Mouse (Mus musculus) skeletal muscle tissue, adult 2 months (tissue): ENCODE data around the gene Zfp980.
"Not testable (repeated sequence)": the region's sequence is repeated elsewhere in the genome, so short reads cannot be mapped to it uniquely, and the experiment has no call there.

Experiments used
- DNase-seq: peaks from one replicate; pipeline ENCODE4 v3.0.0-alpha.2; 2012; ENCODE audit warnings: low read depth, low spot score

Gene Zfp980

DNA sequence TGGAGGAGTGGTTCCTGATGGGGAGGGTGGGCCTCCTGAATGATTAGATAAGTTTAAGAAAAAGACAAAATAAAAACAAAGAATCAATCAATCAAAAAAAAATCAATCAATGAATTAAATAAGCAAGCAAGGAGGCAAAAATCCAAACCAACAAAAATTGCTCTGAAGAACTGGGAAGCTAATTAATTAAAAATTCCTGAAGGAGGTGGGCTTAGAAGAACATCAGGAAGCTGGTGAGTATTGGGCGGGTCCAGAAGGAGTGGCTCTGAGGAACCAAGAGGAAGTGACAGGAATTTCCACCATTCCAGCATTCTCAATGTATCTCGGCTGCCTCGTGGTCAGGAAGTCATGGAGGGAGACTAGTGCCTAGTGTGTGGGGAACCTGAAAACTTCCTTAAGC, at the start of gene Zfp980:
Gene Zfp980, plus strand, starts transcription at position 301 of the 400 bp plus-strand sequence.
- DNase-seq, result not testable (repeated sequence)

DNA sequence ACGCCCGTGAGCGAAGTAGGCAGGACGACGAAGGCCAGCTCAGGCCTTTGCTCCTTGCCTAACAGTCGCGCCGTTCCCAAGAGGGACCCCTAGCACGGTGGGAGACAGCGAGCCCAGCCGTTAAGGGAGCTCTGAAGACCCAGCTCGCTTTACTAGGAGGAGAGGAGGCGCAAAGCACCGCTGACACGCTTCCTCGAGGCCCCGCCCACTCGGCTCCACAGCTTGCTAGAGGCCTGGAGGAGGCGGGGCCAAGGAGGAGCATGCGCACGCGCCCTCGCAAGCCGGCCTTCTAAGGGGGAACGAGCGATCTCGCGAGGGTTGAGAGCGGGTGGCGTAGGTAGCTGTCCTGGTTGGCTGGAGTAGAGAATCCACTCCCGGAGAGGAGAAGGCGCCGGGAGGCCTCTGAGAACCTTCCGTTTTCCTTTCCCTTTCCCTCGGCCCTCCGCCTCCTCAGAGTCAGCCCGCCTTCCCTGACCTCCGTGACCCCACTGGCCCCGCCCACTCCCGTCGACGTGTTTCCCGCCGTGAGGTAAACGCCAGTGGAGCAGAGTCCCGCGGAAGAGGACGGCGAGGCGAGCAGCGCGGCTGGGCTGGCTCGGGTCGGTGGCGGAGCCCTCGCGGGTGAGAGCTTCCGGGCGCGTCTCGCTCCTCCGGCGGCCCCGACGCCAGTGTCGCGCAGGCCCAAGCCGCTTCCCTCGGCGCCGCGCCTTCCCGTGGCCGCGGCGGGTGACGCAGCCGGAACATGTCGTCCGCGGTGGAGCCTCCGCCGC, 29.9 kb upstream of the Zfp980 start:
- not testable (repeated sequence) for DNase-seq

DNA sequence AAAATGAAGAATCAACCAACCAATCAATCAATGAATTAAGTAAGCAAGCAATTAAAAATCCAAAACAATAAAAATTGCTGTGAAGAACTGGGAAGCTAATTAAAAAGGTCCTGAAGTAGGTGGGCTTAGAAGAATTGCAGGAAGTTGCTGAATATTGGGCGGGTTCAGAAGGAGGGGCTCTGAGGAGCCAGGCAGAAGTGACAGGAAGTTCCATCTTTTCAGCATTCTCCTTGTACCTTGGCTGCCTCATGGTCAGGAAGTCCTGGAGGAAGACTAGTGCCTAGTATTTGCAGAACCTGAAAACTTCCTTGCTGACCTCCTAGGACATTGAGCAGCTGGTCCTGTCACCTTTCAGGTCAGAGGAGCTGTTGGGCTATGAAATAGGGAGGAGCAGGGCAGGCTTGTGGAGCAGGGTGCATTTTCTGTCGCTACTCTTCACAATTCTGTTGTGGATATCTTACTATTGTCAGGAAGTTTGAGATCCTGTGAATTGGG, 3.8 kb downstream of the Zfp980 start:
- peak; percentile 0 for DNase-seq

DNA sequence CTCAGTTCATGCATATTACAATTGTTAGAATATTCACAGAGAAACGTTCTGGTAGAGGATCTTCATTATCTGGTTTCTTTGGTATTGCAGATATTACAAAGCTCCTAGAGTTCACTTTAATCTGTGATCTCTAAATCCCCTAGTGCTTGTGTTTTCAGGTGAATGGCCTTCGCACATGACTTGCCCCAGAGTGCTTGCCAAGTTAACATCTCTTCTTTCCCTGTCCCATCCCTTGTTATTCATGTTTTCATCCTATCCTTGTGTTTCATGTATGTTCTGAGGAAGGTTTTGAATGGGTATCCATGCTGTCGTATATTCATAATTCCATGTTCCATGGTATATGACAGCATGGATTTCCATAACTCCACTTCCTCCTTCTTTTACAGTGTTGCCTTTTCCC, 9.7 kb downstream of the Zfp980 start:
- peak; percentile 0 for DNase-seq

DNA sequence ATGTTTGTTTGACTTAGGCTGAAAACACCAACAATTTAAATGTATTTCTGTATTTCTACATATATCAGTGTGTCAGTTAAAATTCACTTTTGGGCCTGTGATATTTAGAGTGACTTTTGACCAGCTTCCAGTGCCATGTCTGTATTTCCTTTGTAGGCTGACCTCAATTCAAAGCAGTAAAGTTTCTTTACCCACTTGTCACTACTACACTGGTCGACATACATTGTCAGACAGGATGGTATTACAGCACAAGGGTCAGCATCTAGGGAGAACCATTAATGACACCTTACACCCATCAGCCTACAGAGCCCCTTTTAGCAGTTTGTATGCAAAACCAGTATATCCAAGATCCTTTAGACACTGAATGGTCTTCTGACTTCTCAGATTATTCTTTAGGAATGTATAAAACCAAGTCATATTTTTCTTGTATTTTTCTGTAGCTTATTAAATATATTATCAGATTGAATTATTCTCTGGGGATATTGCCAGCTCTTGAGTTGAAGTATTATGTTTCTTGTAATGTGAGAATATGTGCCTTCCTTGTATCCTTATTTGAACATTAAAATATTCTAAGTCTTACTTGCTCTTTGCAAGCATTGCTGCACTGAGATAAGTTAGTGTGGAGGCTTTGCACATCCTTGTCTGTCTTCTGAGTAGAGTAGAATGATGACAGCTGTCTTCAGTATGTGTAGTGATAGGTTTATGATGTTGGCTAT, 10.3 kb downstream of the Zfp980 start:
- DNase-seq, result not testable (repeated sequence)

DNA sequence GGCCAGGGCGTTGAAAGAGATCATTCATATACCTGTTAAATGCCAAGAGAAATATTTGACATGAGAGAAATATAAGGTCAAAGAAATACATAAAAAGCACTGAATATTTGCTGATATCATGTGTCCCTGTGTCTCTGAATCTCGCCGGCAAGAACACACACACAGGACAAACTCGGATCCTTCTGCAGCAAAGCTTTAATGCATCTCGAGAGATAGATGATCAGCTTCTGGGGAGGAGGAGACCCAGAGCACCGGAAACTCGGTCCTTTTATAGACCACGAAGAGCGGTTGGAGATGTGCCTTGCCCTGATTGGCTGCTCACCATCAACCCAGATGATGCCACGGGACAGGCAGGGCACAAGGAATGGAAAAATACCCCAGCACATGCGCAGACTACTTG, 11.5 kb downstream of the Zfp980 start:
- DNase-seq, result not testable (repeated sequence)

DNA sequence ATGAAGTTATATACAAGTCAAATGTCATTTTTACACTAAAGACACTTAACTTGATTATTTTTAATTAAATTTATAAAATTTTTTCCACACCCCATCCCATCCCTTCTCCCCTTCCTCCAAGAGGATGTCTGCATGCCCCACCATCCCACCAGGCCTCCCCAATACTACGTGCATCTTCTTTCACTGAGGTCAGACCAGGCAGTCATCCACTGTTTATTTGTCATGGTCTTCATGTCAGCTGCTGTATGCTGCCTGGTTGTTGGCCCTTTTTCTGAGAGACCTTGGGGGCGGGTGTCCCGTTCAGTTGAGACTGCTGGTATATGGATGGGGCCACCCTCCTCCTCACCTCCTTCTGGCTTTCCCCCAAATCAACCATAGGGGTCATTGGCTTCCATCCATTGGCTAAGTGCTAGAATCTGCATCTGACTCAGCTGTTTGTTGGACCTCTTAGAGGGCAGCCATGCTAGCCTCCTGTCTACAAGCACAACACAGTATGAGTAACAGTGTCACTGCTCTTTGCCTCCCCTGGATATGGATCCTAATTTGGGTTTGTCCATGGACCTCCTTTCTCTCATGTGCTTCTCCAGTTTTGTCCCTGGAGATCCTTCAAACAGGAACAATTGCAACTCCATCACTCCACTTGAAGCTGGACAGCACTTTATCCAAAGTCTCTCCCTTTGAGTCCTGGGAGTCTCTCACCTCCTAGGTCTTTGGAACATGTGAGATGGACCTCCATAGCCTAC, 12.7 kb downstream of the Zfp980 start:
- DNase-seq, result not testable (repeated sequence)

DNA sequence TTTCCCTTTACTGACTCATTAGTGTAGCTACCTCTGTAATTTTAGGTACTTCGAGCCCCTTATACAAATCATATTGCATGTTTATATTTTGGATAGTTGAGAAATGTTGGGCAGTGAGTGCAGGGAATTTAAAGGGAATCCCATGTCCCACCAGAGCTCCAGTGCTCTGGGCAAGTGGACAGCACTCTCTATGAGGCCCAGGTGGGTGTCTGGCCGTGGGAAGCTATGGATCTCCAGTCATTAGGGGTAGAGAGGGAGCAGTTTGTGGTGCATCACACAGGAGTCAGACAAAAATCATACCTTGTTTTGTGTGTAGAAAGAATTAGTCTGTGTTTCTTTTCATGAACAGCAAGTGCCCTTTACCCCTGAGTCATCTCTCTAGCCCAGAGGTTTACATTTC, 15.6 kb downstream of the Zfp980 start:
- not testable (repeated sequence) for DNase-seq

DNA sequence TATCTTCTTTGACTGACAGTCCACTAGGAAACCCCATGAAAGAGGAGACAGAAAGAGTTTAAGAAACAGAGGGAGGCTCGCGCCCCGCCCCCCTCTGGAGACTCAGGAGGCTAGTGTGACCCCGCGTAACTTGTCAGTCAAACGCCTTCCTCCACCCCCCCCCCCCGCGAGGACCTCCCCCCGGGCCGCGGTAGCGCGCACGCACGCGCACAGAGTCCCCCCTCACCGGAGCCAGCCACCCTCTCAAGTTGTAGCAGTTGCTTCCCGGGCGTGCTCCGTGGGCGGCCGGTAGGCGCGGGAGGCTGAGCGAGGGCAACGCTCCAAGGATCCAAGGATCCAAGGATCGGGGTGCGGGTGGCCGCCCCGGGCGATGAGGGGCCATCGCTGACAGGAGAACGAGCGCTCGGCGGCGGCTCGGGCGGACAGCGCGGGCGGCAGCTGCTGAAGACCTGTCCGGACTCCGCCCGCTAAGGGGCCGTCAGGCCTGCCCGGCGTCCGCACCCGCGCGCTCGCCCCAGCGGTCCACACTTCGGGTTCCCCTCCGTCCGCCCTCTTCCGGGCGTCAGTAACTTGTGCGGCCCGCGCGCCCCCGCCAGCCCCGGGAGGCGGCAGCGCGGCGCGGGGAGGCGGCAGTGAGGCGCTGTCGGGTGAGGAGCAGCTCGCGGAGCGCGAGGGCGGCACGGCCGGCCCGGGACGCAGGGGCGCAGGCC, 74.6 kb downstream of the Zfp980 start:
- DNase-seq, result not testable (repeated sequence)

DNA sequence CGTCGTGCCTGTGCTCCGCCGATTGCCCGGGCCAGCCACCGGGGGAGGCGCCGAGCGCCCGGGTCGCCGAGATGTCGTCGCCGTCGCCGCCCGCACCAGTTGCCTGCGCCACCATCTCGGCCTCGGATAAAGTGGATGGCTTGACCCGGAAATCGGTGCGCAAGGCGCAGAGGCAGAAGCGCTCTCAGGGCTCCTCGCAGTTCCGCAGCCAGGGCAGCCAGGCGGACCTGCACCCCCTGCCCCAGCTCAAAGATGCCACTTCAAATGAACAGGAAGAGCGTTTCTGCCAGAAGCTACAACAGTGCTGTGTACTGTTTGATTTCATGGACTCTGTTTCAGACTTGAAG, 75.1 kb downstream of the Zfp980 start:
- not testable (repeated sequence) for DNase-seq
